Mouse (Mus musculus) testis, adult 2 months (tissue): ENCODE measurements at regions not wholly inside any gene's neighbourhood (a gene's known extent, or its start where the extent isn't known, plus 50 kb on each side); places are given as distances from the start of the nearest gene placed in this dataset.

ENCODE experiments used
- CTCF ChIP-seq: fragments of 200-500 bp; IDR thresholded peaks from 2 replicates; pipeline ENCODE4 v1.5.1; 2012; ENCODE audit warnings: low read depth, mild to moderate bottlenecking, inconsistent platforms, low read length, moderate library complexity; ENCODE audit not compliant: control insufficient read depth, insufficient read depth, insufficient replicate concordance
- POLR2A ChIP-seq: fragments of 200-500 bp; IDR thresholded peaks from 2 replicates; pipeline ENCODE4 v1.6.1; 2012; ENCODE audit warnings: low read depth, mild to moderate bottlenecking, inconsistent platforms, low read length, moderate library complexity; ENCODE audit not compliant: control insufficient read depth

DNA sequence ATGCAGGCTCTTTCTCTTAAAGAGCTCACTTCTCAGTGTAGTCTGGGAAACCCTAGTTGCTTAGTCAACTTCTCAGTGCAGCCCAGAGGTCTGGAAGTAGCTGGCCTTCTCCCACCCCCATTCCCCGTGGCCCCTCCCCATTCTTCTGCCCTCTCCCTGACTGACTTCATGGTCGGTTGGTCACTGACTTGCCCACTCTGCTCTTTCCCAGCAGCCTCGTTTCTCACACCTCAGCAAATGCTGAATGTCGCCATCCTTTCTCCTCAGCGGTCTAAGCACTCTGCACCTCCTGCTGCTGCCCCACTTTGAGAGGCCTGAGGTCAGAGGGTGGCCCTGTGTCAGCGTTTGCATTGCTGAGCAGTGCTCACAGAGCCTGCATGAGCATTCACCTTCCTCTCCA is 70.8 kb upstream of the Ntrk2 start:
- TF ChIP-seq CTCF, result no peak
- TF ChIP-seq POLR2A, result no peak
